Mouse (Mus musculus) stomach, embryonic 14.5 days (tissue): Measurements from ENCODE around the gene Ppfia3. TPM values are rescaled to one million over a fixed set of nuclear protein-coding genes. Genes with fewer than 3 reads are reported as not detected.
A peak's percentile ranks its signal among the peaks of the same experiment; 100 is the strongest.

Source experiments
- ATAC-seq: fragments of 200-750 bp; cut with Nextera tagmentation; 2 replicates; pipeline ENCODE4 v1.8.0; 2017; ENCODE audit warnings: low read depth, moderate TSS enrichment; ENCODE audit not compliant: insufficient number of reproducible peaks, insufficient read depth, low FRiP score
- H3K27ac ChIP-seq: fragments of 300-500 bp; sonication (generic); 2 replicates; pipeline ENCODE4 v1.5.1; 2014; ENCODE audit warnings: mild to moderate bottlenecking, low read length, moderate library complexity, mixed read lengths
- H3K27me3 ChIP-seq: fragments of 300-500 bp; sonication (generic); 2 replicates; pipeline ENCODE4 v1.6.1; 2014; ENCODE audit warnings: low read length, control low read depth, mixed read lengths; ENCODE audit not compliant: control insufficient read depth, insufficient read depth
- H3K36me3 ChIP-seq: fragments of 300-500 bp; sonication (generic); 2 replicates; pipeline ENCODE4 v1.6.1; 2014; ENCODE audit warnings: mild to moderate bottlenecking, control low read depth, low read length, moderate library complexity, mixed read lengths; ENCODE audit not compliant: control insufficient read depth, insufficient read depth
- H3K4me1 ChIP-seq: fragments of 300-500 bp; sonication (generic); 2 replicates; pipeline ENCODE4 v1.6.1; 2014; ENCODE audit warnings: low read length, control low read depth, mixed read lengths; ENCODE audit not compliant: control insufficient read depth, insufficient read depth
- H3K4me2 ChIP-seq: fragments of 300-500 bp; sonication (generic); replicated peaks from 2 replicates; pipeline ENCODE4 v1.6.1; 2014; ENCODE audit warnings: low read depth, low read length, control low read depth
- H3K4me3 ChIP-seq: fragments of 300-500 bp; sonication (generic); 2 replicates; pipeline ENCODE4 v1.5.1; 2014; ENCODE audit warnings: low read depth, low read length, control low read depth
- H3K9ac ChIP-seq: fragments of 300-500 bp; sonication (generic); replicated peaks from 2 replicates; pipeline ENCODE4 v1.6.1; 2014; ENCODE audit warnings: low read depth, mild to moderate bottlenecking, control low read depth, low read length, moderate library complexity, mixed read lengths
- H3K9me3 ChIP-seq: fragments of 300-500 bp; sonication (generic); 2 replicates; pipeline ENCODE4 v1.6.1; 2016; ENCODE audit warnings: low read depth, low read length, control low read depth; ENCODE audit not compliant: control insufficient read depth
- WGBS: fragments of 180-500 bp; shearing (Covaris S2); extraction: QIAGEN DNeasy Blood & Tissue Kit; methylation state at CpG from one replicate; pipeline ENCODE4 v1.1.7; 2014; 5-methylcytosine and 5-hydroxymethylcytosine counted together
- polyA plus RNA-seq: library from polyadenylated mRNA; unstranded; fragments of >200 nt; fragmentation: Nextera tagmentation; extraction: Ambion mirVana; gene quantifications from 2 replicates; pipeline ENCODE4 v1.2.1, GENCODE M21; 2014

The Ppfia3 gene
- polyA plus RNA-seq, 1 experiment from 2014 or later = 6.1 TPM

DNA sequence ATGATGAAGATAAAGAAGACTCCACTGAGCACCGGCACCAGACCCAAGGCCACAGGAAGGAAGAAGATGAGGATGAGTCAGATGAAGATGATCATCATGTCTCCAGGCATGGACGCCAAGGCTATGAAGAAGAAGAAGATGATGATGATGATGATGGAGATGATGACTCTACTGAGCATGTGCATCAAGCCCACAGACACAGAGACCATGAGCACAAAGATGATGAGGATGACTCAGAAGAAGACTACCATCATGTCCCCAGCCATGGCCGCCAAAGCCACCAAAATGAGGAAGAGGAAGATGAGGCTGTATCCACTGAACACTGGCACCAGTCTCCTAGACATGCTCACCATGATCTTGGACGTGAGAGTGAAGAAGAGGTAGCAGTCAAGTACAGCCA, 30.5 kb downstream of the Ppfia3 start:
- no peak for ATAC-seq
- WGBS = 95% methylated on average over 4 of the region's 4 CpGs
- H3K9me3 ChIP-seq = no peaks in the 10 kb centered on the region

GRCm38 (mm10) chr7:45335056-45335455, 31.8 kb downstream of the Ppfia3 start, which contains the start of gene Hrc:
Gene Hrc, plus strand, starts transcription at chr7:45335290.
- no peaks in the 10 kb centered on the region for H3K9me3 ChIP-seq
- 20% methylated on average over 5 of the region's 5 CpGs for WGBS
- H3K4me2 ChIP-seq = peak within 1 kb of the TSS; percentile 78
- no peaks in the 10 kb centered on the region for H3K27me3 ChIP-seq
- no peak within 1 kb of the TSS for H3K4me3 ChIP-seq
- no peak within 1 kb of the TSS for H3K9ac ChIP-seq
- H3K36me3 ChIP-seq = no peaks in the 10 kb centered on the region
- H3K4me1 ChIP-seq = peaks cover 31% of the 10 kb centered on the region
- ATAC-seq = no peak
- H3K27ac ChIP-seq = peak within 1 kb of the TSS; percentile 93

More for the DNA sequence above, 30.5 kb downstream of the Ppfia3 start:
- Histone ChIP-seq H3K4me2 (no peak overlapping the region), H3K27ac (no peak overlapping the region), H3K9ac (no peak overlapping the region), H3K4me1 (peaks cover 43% of the 10 kb centered on the region), H3K4me3 (no peak overlapping the region), H3K27me3 (no peaks in the 10 kb centered on the region), H3K36me3 (no peaks in the 10 kb centered on the region)

GRCm38 (mm10) chr7:45334605-45335004, 32.2 kb downstream of the Ppfia3 start:
- Histone ChIP-seq H3K27me3 (no peaks in the 10 kb centered on the region), H3K4me1 (peaks cover 30% of the 10 kb centered on the region), H3K36me3 (no peaks in the 10 kb centered on the region), H3K9ac (no peak overlapping the region), H3K4me2 (no peak overlapping the region), H3K9me3 (no peaks in the 10 kb centered on the region), H3K27ac (no peak overlapping the region), H3K4me3 (no peak overlapping the region)
- ATAC-seq = no peak
- 16% methylated on average over 3 of the region's 3 CpGs for WGBS

DNA sequence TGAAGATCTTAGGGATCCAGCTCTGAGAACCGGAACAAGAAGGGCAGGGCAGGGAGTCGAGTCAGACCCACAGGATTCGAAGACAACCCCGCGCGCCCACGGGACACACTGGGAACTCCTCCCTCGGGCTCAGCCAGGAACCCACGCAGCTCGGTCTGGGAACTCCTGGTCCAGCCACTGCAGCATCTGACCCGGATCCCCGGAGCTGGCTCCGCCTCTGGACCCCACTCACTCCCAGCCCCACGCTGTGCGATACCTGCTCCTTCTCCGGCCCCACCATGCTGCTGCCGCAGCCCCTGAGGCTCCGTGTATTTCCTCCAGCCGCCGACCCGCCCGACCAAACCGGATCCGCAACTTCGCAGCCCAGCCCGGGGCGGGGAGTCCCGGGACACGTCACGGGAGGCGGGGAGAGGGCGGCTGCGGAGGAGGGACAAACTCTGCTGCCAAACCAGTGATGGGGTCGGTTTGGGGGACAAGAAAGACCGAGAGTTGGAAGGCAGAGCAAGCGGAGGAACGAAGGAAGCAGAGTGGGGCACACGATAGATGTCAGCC, 33.3 kb downstream of the Ppfia3 start, which contains the start of gene Trpm4:
Gene Trpm4 (minus strand): TSS at position 350 of the 552 bp plus-strand sequence.
- peak; percentile 78 for ATAC-seq
- H3K9me3 ChIP-seq = no peaks in the 10 kb centered on the region
- H3K27ac ChIP-seq = peak within 1 kb of the TSS; percentile 93
- peak within 1 kb of the TSS; percentile 64 for H3K9ac ChIP-seq
- peak within 1 kb of the TSS; percentile 75 for H3K4me3 ChIP-seq
- peak within 1 kb of the TSS; percentile 78 for H3K4me2 ChIP-seq
- peaks cover 25% of the 10 kb centered on the region for H3K4me1 ChIP-seq
- no peaks in the 10 kb centered on the region for H3K36me3 ChIP-seq
- whole genome bisulfite sequencing = under 1% methylated on average over 37 of the region's 38 CpGs
- H3K27me3 ChIP-seq = no peaks in the 10 kb centered on the region

DNA sequence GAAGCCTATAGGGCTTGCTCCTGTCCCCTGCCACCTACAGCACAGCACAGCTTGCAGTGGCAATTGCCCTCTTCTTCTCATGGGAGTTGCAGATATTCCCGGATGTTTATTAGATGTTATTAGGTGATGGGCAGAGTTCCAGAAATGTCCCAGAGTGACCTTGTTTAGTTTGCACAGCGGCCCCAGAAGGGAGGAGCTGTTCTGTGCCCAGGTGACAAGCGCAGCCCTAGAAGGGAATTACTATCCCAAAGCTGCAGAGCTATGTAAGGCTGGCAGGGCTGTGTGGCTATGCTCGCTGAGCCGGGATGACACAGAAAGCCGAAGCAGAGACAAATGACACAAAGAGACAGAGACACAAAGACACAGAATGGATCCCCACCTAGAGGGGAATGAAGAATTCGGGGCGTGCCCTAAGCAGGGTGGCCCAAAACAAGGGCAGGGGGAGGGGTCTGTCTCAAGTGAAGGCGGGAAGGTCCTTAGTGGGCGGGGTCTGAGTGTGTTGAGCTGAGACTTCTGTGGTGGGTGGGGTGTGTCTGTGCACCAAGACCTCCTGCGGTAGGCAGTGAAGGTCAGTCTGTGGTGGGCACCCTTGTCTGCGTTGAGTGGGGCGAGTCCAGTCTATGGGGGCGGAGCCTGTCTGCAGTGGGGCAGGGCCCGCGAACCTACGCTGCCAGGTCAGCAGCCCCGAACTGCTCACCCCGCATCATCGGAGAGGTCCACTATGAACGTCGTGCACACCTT, 34.0 kb downstream of the Ppfia3 start:
- Histone ChIP-seq H3K9ac (peak overlapping the region; percentile 64), H3K4me2 (peak overlapping the region; percentile 78), H3K4me3 (peak overlapping the region; percentile 75), H3K27me3 (no peaks in the 10 kb centered on the region), H3K27ac (peak overlapping the region; percentile 93), H3K4me1 (peaks cover 19% of the 10 kb centered on the region), H3K36me3 (no peaks in the 10 kb centered on the region), H3K9me3 (no peaks in the 10 kb centered on the region)
- 2% methylated on average over 22 of the region's 22 CpGs for WGBS
- peak; percentile 55 for ATAC-seq

- H3K27me3 ChIP-seq = no peaks in the 10 kb centered on the region
- no peak overlapping the region for H3K4me3 ChIP-seq
- WGBS = 83% methylated on average over 6 of the region's 6 CpGs
- ATAC-seq = no peak
- no peak overlapping the region for H3K9ac ChIP-seq
- H3K36me3 ChIP-seq = peaks cover 4% of the 10 kb centered on the region; the same call in 1 of the 2 replicates
- no peaks in the 10 kb centered on the region for H3K9me3 ChIP-seq
- H3K27ac ChIP-seq = no peak overlapping the region
- H3K4me1 ChIP-seq = peaks cover 17% of the 10 kb centered on the region
- H3K4me2 ChIP-seq = no peak overlapping the region
Observed at GRCm38 (mm10) chr7:45331502-45331901, 35.3 kb downstream of the Ppfia3 start.

DNA sequence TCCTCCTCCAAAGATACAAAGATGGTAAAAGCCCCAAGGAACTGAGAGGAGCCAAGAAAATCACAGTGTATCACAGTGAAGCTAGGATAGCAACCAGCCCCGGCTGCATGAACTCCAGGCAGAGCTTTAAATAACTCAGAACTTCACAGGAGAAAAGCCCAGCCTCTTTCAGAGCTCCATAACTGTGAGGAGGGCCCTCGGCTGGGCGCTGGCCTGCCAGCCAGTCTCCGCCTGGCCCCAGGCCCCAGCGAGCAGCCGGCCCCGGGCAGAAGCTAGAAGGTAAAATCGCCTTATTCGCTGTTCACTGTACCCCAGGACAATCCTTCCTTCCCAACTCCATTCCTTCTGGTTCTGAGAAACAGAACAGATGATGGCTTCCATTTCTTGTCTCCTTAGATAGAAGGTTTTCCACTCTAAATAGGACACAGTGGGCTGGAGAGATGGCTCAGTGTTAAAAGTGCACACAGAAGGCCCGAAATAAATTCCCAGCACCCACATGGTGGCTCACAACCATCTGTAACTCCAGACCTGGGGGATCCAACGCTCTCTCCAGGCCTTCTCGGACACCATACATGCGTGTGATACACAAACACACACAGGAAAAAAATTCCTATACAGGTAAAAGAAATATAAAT, 37.9 kb downstream of the Ppfia3 start:
- Histone ChIP-seq H3K36me3 (peaks cover 7% of the 10 kb centered on the region; the same call in 1 of the 2 replicates), H3K27me3 (no peaks in the 10 kb centered on the region), H3K9ac (no peak overlapping the region), H3K9me3 (no peaks in the 10 kb centered on the region), H3K27ac (no peak overlapping the region), H3K4me1 (peaks cover 4% of the 10 kb centered on the region; the same call in 1 of the 2 replicates), H3K4me3 (no peak overlapping the region), H3K4me2 (no peak overlapping the region)
- WGBS = 79% methylated on average over 13 of the region's 13 CpGs
- no peak for ATAC-seq

DNA sequence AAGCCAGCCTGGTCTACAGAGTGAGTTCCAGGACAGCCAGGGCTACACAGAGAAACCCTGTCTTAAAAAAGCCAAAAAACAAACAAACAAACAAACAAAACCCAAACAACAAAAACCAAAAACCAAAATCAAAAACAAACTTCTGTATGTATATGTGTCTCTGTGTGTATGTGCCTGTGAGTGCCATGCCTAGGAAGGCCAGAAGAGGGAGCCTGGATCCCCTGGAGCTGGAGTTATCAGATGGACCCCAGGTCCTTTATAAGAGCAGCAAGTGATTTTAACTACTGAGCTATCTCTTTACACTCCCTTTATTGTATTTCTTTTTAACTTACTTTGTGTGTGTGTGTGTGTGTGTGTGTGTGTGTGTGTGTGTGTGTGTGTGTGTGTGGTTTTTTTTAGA, 41.0 kb downstream of the Ppfia3 start:
- no peaks in the 10 kb centered on the region for H3K9me3 ChIP-seq
- H3K36me3 ChIP-seq = peaks cover 7% of the 10 kb centered on the region; the same call in 1 of the 2 replicates
- H3K4me3 ChIP-seq = no peak overlapping the region
- no peaks in the 10 kb centered on the region for H3K27me3 ChIP-seq
- H3K9ac ChIP-seq = no peak overlapping the region
- H3K4me2 ChIP-seq = no peak overlapping the region
- H3K27ac ChIP-seq = no peak overlapping the region
- H3K4me1 ChIP-seq = no peaks in the 10 kb centered on the region
- no peak for ATAC-seq
